ENCODE assay signal across 8 mouse cellular contexts in the genomic region with DNA sequence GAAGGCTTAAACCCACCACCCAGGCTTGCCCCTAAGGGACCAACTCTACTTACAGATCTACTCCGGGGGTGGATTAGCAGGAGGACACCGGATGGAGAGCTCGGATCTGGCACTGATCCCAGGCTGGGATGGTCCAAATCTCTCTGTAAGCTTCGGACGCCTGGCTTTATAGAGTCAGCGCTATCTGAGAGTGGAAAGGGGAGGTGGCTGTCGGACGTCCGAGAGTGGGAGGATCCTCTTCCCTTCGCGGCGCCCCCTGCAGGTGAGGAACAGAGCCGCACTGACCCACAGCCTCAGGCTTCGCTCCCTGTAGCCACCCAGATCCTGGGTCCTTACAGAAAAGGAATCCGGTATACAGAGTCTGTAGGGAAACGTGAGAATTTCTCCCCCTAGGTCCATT. TPM values are rescaled to one million over a fixed set of nuclear protein-coding genes. Genes with fewer than 3 reads are reported as not detected.
A peak's percentile ranks its signal among the peaks of the same experiment; 100 is the strongest.
DNase-seq lines count a peak whose midpoint lies in the region; ATAC-seq and TF ChIP-seq lines count a peak whose summit lies in the region.

A gene (minus strand): TSS at position 150 of the 400 bp plus-strand sequence.

- H3K4me2 ChIP-seq in intestine, embryonic 14.5 days (ENCODE audit: low read length): peak within 1 kb of the TSS; percentile 48
- H3K4me2 ChIP-seq in liver, embryonic 13.5 days: peak within 1 kb of the TSS; percentile 34

- 2% methylated on average over 15 of the region's 16 CpGs for WGBS in intestine, embryonic 14.5 days
- 5% methylated on average over 16 of the region's 16 CpGs for WGBS in liver, embryonic 13.5 days (ENCODE audit: insufficient replicate concordance)

- H3K4me1 ChIP-seq in intestine, embryonic 14.5 days (replicated peaks; ENCODE audit: control insufficient read depth, insufficient read depth, low read length): no peaks in the 10 kb centered on the region; the same call in 1 of the 2 replicates
- peaks cover 10% of the 10 kb centered on the region for H3K4me1 ChIP-seq in liver, embryonic 13.5 days (replicated peaks)

- intact Hi-C loops in left cerebral cortex, adult 2 months (cut with DNase I): loop anchor here (5.0 kb wide), 1 partner anchor 54 kb away; no protein-coding TSS in a partner anchor

- peak within 1 kb of the TSS; percentile 28; the same call in 1 of the 2 replicates for H3K4me3 ChIP-seq in left cerebral cortex, adult 2 months
- peak within 1 kb of the TSS; percentile 31 for H3K4me3 ChIP-seq in intestine, embryonic 14.5 days (ENCODE audit: low read depth, low read length)
- H3K4me3 ChIP-seq in liver, embryonic 13.5 days (replicated peaks): no peak within 1 kb of the TSS

- no peak within 1 kb of the TSS for H3K27ac ChIP-seq in left cerebral cortex, adult 2 months
- H3K27ac ChIP-seq in intestine, embryonic 14.5 days (ENCODE audit: low read depth): peak within 1 kb of the TSS; percentile 85
- H3K27ac ChIP-seq in liver, embryonic 13.5 days: no peak within 1 kb of the TSS

- no peaks in the 10 kb centered on the region for H3K36me3 ChIP-seq in intestine, embryonic 14.5 days (ENCODE audit: control insufficient read depth, insufficient read depth, low read length)
- no peaks in the 10 kb centered on the region for H3K36me3 ChIP-seq in liver, embryonic 13.5 days

- H3K9me3 ChIP-seq in intestine, embryonic 14.5 days (ENCODE audit: control insufficient read depth, low read length): no peaks in the 10 kb centered on the region
- H3K9me3 ChIP-seq in liver, embryonic 13.5 days (replicated peaks): no peaks in the 10 kb centered on the region

- peak within 1 kb of the TSS; percentile 55 for H3K9ac ChIP-seq in intestine, embryonic 14.5 days (ENCODE audit: low read length)
- no peak within 1 kb of the TSS for H3K9ac ChIP-seq in liver, embryonic 13.5 days

- TF ChIP-seq CTCF in left cerebral cortex, adult 2 months (IDR thresholded peaks at IDR 0.05): peak; percentile 61

- H3K27me3 ChIP-seq in intestine, embryonic 14.5 days (replicated peaks; ENCODE audit: control insufficient read depth, insufficient read depth, low read length): no peaks in the 10 kb centered on the region
- H3K27me3 ChIP-seq in liver, embryonic 13.5 days: peaks cover 39% of the 10 kb centered on the region

- peak; percentile 59 for ATAC-seq in intestine, embryonic 14.5 days (replicated peaks; ENCODE audit: low FRiP score, low TSS enrichment, low read depth)
- ATAC-seq in liver, embryonic 13.5 days (ENCODE audit: low read depth): peak; percentile 63

- DNase-seq in left cerebral cortex, adult 2 months (ENCODE audit: extremely low spot score in 1 of 2, low spot score in 2 of 2): peak in 1 of 2 experiments; percentile 25
- DNase-seq in left cerebral cortex, adult 11 months (ENCODE audit: low spot score): no peak
- peak; percentile 76 for DNase-seq in embryo, embryonic 10 days (ENCODE audit: low spot score)
- DNase-seq in gastrocnemius, postnatal 4 days (ENCODE audit: low spot score in 2 of 2): peak; percentile 68 to 77
- peak; percentile 90 for DNase-seq in intestine, embryonic 14.5 days (ENCODE audit: low spot score)
- DNase-seq in liver, embryonic 13.5 days: peak; percentile 48
- peak; percentile 63 for DNase-seq in neural tube, embryonic 10.5 days (ENCODE audit: extremely low spot score, low spot score)
- peak; percentile 95 for DNase-seq in testis, postnatal 10 days (ENCODE audit: low spot score)

RNA-seq across cellular contexts. Expression of the gene that starts here (rescaled TPM):
- 1 to 10 TPM; 4.7 to 5.0 TPM for total RNA-seq in left cerebral cortex, adult 2 months (2021)
- total RNA-seq in gastrocnemius, postnatal 4 days (2021): 10 to 100 TPM; 20.9 to 30.4 TPM
- polyA plus RNA-seq in intestine, embryonic 14.5 days (2014; fragmentation: Nextera tagmentation; extraction: Ambion mirVana): 215 and 231 TPM in 2 replicates
- polyA plus RNA-seq in liver, embryonic 13.5 days (2015; fragmentation: Nextera tagmentation; extraction: Ambion mirVana): 0.63 and 0.66 TPM in 2 replicates

Comparison
In these comparisons a context has a peak if more than half of its experiments do, and no peak if none do; other contexts are left out.
1. RNA of the gene that starts here (polyA plus RNA-seq): 215 to 231 TPM in intestine, embryonic 14.5 days; 0.63 to 0.66 TPM in liver, embryonic 13.5 days; every median in the first group is over 100 times any median in the second.
2. Peak in DNase-seq, ATAC-seq and H3K4me2 ChIP-seq in liver, embryonic 13.5 days; RNA of the gene not detected or under 1 TPM.